Mouse (Mus musculus): Measurements from ENCODE around the gene Tmem273. TPM values are rescaled to one million over a fixed set of nuclear protein-coding genes. Genes with fewer than 3 reads are reported as not detected.

Tmem273 gene
- polyA plus RNA-seq, 1 experiment from 2014 or later = 0.30 TPM

DNA sequence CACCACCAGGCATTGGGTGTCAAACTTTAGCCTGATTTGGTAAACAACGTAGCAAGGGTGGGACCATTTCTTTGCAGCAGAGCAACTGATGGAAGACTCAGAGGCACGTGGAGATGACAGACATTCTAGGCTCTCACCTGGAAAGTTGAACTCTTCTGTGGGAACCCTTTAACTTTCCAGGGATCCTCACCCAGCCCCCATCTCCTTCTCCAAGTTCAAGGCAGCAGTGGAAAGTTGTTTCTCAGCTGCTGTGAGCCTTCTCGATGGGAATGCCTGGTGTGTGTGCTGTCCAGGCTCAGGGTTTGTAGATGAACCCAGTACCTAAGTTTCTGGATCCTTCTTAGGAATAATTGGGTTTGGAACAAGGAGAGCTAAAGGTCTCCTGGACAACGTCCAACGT, 70.5 kb downstream of the Tmem273 start:
- peak overlapping the region; percentile 71 for H3K4me2 ChIP-seq (ENCODE audit: low read length)
- WGBS = 33% methylated on average over 5 of the region's 5 CpGs
- ATAC-seq (replicated peaks; ENCODE audit: low FRiP score, low read depth) = no peak
- H3K27ac ChIP-seq = peak overlapping the region; percentile 87; the same call in 1 of the 2 replicates
- no peak for TF ChIP-seq CTCF (IDR thresholded peaks at IDR 0.05; ENCODE audit: low read depth)
- no peaks in the 10 kb centered on the region for H3K4me1 ChIP-seq (replicated peaks; ENCODE audit: insufficient read depth, low read length)
- peak overlapping the region; percentile 76; the same call in 1 of the 2 replicates for H3K9ac ChIP-seq (ENCODE audit: low read depth, low read length)
- H3K36me3 ChIP-seq (ENCODE audit: insufficient read depth, low read length) = no peaks in the 10 kb centered on the region
- peak overlapping the region; percentile 45; the same call in 1 of the 2 replicates for H3K4me3 ChIP-seq (replicated peaks; ENCODE audit: low read depth, low read length)
- H3K27me3 ChIP-seq (ENCODE audit: insufficient read depth, low read length) = 0 out of 2 replicates have a peak, but pooled peaks cover 7% of the 10 kb centered on the region
- no peak for DNase-seq (ENCODE audit: low spot score)
- no peaks in the 10 kb centered on the region for H3K9me3 ChIP-seq (replicated peaks; ENCODE audit: low read length)

DNA sequence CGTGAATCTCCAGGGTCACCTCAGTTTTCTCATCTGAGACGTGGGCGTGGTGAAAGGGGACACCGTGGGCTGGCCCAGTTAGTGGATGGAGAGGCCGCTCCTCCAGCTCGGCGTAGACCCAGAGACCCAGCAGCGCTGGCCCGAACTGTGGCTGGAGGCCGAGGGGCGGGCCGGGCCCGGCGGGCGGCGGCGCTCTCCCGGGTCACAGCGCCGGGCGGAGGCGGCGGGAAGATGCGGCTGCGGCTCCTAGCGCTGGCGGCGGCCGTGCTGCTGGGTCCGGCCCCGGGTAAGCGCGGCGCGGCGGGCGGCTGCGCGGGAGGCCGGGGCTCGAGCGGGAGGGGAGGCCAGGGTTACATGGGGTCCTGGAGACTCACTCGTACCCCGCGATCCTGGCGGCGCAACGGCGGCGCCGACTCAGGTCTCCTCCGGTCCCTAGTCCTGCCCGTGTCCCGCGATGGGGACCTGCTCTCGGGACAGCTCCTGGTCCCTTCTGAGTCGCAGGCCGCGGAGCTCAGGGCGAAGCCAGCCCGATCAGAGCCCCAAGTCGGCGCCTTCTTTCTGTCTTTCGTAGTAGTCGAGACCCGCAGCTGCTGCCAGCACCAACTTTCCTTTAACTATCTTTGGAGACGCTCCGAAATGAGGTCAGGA, 71.0 kb downstream of the Tmem273 start, which contains the start of gene Vstm4:
Gene Vstm4, plus strand, starts transcription at position 76 of the 648 bp plus-strand sequence.
- DNase-seq (ENCODE audit: low spot score) (peak; percentile 80), ATAC-seq (replicated peaks; ENCODE audit: low FRiP score, low read depth) (peak; percentile 72)
- H3K4me2 ChIP-seq (ENCODE audit: low read length) = peak within 1 kb of the TSS; percentile 71
- H3K9ac ChIP-seq (ENCODE audit: low read depth, low read length) = peak within 1 kb of the TSS; percentile 76
- no peak for TF ChIP-seq CTCF (IDR thresholded peaks at IDR 0.05; ENCODE audit: low read depth)
- 0 out of 2 replicates have a peak, but pooled peaks cover 7% of the 10 kb centered on the region for H3K27me3 ChIP-seq (ENCODE audit: insufficient read depth, low read length)
- H3K27ac ChIP-seq = peak within 1 kb of the TSS; percentile 87
- WGBS = under 1% methylated on average over 54 of the region's 68 CpGs
- H3K4me3 ChIP-seq (replicated peaks; ENCODE audit: low read depth, low read length) = peak within 1 kb of the TSS; percentile 45
- no peaks in the 10 kb centered on the region for H3K36me3 ChIP-seq (ENCODE audit: insufficient read depth, low read length)
- H3K4me1 ChIP-seq (replicated peaks; ENCODE audit: insufficient read depth, low read length) = no peaks in the 10 kb centered on the region; the same call in 1 of the 2 replicates
- no peaks in the 10 kb centered on the region for H3K9me3 ChIP-seq (replicated peaks; ENCODE audit: low read length)

GRCm38 (mm10) chr14:32858361-32858760, 72.6 kb downstream of the Tmem273 start:
- H3K4me1 ChIP-seq (replicated peaks; ENCODE audit: insufficient read depth, low read length) = no peaks in the 10 kb centered on the region; the same call in 1 of the 2 replicates
- H3K4me3 ChIP-seq (replicated peaks; ENCODE audit: low read depth, low read length) = no peak overlapping the region
- no peak for TF ChIP-seq CTCF (IDR thresholded peaks at IDR 0.05; ENCODE audit: low read depth)
- no peak for ATAC-seq (replicated peaks; ENCODE audit: low FRiP score, low read depth)
- no peaks in the 10 kb centered on the region for H3K36me3 ChIP-seq (ENCODE audit: insufficient read depth, low read length)
- H3K27me3 ChIP-seq (ENCODE audit: insufficient read depth, low read length) = 0 out of 2 replicates have a peak, but pooled peaks cover 7% of the 10 kb centered on the region
- peak overlapping the region; percentile 20; the same call in 1 of the 2 replicates for H3K27ac ChIP-seq
- no peaks in the 10 kb centered on the region for H3K9me3 ChIP-seq (replicated peaks; ENCODE audit: low read length)
- WGBS = 94% methylated on average over 10 of the region's 10 CpGs
- DNase-seq (ENCODE audit: low spot score) = no peak
- no peak overlapping the region for H3K9ac ChIP-seq (ENCODE audit: low read depth, low read length)
- peak overlapping the region; percentile 71; the same call in 1 of the 2 replicates for H3K4me2 ChIP-seq (ENCODE audit: low read length)

GRCm38 (mm10) chr14:32858941-32859510, 73.3 kb downstream of the Tmem273 start:
- H3K4me2 ChIP-seq (ENCODE audit: low read length) = no peak overlapping the region
- no peak overlapping the region for H3K9ac ChIP-seq (ENCODE audit: low read depth, low read length)
- no peaks in the 10 kb centered on the region; the same call in 1 of the 2 replicates for H3K4me1 ChIP-seq (replicated peaks; ENCODE audit: insufficient read depth, low read length)
- no peak for TF ChIP-seq CTCF (IDR thresholded peaks at IDR 0.05; ENCODE audit: low read depth)
- no peak overlapping the region for H3K4me3 ChIP-seq (replicated peaks; ENCODE audit: low read depth, low read length)
- H3K27ac ChIP-seq = peak overlapping the region; percentile 20; the same call in 1 of the 2 replicates
- H3K9me3 ChIP-seq (replicated peaks; ENCODE audit: low read length) = no peaks in the 10 kb centered on the region
- 70% methylated on average over 6 of the region's 6 CpGs for WGBS
- H3K27me3 ChIP-seq (ENCODE audit: insufficient read depth, low read length) = 0 out of 2 replicates have a peak, but pooled peaks cover 7% of the 10 kb centered on the region
- no peaks in the 10 kb centered on the region for H3K36me3 ChIP-seq (ENCODE audit: insufficient read depth, low read length)
- no peak for DNase-seq (ENCODE audit: low spot score)
- no peak for ATAC-seq (replicated peaks; ENCODE audit: low FRiP score, low read depth)

DNA sequence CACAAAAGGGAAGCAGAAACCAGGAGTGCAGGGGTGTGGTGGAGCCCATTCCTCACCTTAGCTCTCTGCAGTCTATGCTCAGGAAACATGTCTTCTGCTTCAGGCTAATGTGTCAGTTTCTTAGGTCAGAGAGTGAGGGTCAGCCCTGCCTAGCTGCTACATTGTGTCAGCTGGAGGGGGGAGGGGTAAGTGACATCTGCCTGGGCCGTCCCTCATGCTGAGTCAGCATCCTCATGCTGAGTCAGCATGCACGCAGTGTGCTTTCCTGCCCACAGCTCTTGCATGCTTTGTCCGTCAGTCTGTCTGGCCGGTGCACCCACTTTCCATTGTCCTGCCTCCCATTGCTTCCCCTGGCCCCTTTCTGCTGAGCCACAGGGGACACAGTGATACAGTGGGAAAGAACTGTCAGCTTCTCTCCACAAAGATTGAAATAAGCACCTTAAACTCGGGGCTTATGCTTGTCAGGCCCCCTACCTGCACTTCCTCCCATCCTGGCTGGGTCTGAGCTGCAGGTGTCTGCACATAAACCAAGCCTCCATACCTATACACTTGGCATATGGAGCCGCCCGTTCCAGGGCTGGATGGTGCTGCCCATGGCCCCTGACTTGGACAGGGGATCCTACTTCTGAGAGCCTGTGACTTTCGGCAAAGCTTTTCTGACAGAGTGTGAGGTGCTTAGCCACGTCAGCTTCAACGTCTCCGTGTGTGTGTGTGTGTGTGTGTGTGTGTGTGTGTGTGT, 74.2 kb downstream of the Tmem273 start:
- Histone ChIP-seq H3K27me3 (ENCODE audit: insufficient read depth, low read length) (0 out of 2 replicates have a peak, but pooled peaks cover 7% of the 10 kb centered on the region), H3K27ac (peak overlapping the region; percentile 63; the same call in 1 of the 2 replicates), H3K9ac (ENCODE audit: low read depth, low read length) (no peak overlapping the region), H3K4me1 (replicated peaks; ENCODE audit: insufficient read depth, low read length) (no peaks in the 10 kb centered on the region; the same call in 1 of the 2 replicates), H3K9me3 (replicated peaks; ENCODE audit: low read length) (no peaks in the 10 kb centered on the region), H3K36me3 (ENCODE audit: insufficient read depth, low read length) (no peaks in the 10 kb centered on the region), H3K4me3 (replicated peaks; ENCODE audit: low read depth, low read length) (no peak overlapping the region), H3K4me2 (ENCODE audit: low read length) (no peak overlapping the region)
- DNase-seq (ENCODE audit: low spot score) = no peak
- TF ChIP-seq CTCF (IDR thresholded peaks at IDR 0.05; ENCODE audit: low read depth) = no peak
- no peak for ATAC-seq (replicated peaks; ENCODE audit: low FRiP score, low read depth)
- WGBS = 64% methylated on average over 11 of the region's 11 CpGs

- H3K4me2 ChIP-seq (ENCODE audit: low read length) = no peak overlapping the region
- H3K27me3 ChIP-seq (ENCODE audit: insufficient read depth, low read length) = 0 out of 2 replicates have a peak, but pooled peaks cover 7% of the 10 kb centered on the region
- 11% methylated on average over 6 of the region's 6 CpGs for WGBS
- no peak overlapping the region for H3K4me3 ChIP-seq (replicated peaks; ENCODE audit: low read depth, low read length)
- DNase-seq (ENCODE audit: low spot score) (peak; percentile 92), ATAC-seq (replicated peaks; ENCODE audit: low FRiP score, low read depth) (peak; percentile 62)
- no peaks in the 10 kb centered on the region; the same call in 1 of the 2 replicates for H3K4me1 ChIP-seq (replicated peaks; ENCODE audit: insufficient read depth, low read length)
- no peak for TF ChIP-seq CTCF (IDR thresholded peaks at IDR 0.05; ENCODE audit: low read depth)
- H3K9me3 ChIP-seq (replicated peaks; ENCODE audit: low read length) = no peaks in the 10 kb centered on the region
- no peak overlapping the region for H3K9ac ChIP-seq (ENCODE audit: low read depth, low read length)
- H3K27ac ChIP-seq = peak overlapping the region; percentile 81
- H3K36me3 ChIP-seq (ENCODE audit: insufficient read depth, low read length) = no peaks in the 10 kb centered on the region
Measured at GRCm38 (mm10) chr14:32861149-32861581, 75.4 kb downstream of the Tmem273 start.
